Mouse (Mus musculus): ENCODE data around the gene Ext2.

Ext2 gene

DNA sequence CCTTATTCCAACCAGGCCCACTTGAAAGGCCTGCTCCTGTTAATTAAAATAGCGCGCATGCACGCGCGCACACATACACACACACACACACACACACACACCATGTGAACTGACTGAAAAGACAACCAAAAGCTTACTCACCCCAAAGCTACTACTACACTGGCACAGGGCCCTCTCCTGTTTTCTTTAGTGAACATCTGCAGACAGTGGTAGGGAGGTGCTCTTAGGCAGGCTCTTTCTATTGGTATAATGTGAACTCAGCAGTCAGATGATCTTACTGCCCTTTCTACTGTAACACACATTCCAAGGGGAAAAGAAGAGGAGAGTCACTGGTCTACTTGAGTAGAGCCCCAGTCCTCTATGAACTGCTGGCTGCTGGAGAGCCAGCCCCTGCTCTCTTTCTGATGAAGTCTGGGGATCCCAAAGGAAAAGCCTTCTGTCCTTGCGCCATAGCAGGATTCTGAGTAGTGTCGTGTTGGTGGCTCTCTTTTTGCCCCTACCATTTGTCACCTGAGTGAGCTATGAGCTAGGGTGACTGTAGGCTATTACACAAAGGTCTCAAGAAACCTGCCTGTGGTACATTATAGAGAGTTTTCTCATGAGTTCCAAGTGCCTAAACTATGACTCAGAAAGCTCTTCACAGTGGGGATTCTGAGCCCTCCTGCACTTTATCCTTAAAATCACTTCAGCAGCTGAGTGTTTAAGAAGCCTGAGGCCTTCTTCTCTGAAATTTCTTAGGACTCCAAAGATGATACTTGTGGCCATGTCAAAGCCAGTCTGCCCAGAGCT, 45.9 kb downstream of the Ext2 start:
- no peak for DNase-seq (ENCODE audit: low spot score)

DNA sequence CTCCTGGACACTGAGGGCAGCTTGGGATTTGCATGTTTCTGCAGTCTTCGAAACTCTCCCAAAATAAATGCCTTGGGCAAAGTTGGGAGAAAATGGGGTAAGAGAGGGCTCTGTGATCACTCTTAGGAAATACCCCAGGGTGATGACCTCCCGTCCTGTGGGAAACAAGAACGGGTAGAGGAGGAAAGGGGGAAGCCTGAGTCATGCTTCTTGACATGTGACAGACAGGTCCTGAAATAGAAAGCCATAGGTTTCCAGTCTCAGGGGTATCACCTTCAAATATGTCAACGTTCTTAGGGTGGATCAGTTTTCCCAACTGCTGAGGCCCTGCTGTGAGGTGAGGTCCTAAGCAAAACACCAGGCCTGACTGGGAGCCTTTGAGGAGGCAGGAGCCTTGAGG, 46.9 kb downstream of the Ext2 start:
- DNase-seq (ENCODE audit: low spot score), result no peak

DNA sequence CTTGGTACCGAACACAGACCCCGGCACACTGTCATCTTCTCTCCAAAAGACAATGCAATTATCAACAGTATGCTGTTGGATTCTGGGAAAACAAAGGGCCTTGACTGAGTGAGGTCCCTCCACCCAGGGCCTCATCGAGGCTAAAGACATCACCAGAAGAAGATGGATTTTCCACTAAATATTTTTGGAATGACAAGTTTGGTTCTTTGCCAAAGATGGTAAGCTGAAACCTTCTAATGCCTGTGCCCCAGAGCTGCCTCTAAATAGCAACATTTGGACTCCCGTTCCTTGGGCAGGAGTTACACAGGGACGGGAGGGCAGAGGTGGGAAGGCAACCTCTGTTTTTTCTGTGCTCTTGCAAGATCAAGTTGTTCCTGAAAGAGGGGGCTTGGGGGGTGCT, 47.4 kb downstream of the Ext2 start:
- no peak for DNase-seq (ENCODE audit: low spot score)

DNA sequence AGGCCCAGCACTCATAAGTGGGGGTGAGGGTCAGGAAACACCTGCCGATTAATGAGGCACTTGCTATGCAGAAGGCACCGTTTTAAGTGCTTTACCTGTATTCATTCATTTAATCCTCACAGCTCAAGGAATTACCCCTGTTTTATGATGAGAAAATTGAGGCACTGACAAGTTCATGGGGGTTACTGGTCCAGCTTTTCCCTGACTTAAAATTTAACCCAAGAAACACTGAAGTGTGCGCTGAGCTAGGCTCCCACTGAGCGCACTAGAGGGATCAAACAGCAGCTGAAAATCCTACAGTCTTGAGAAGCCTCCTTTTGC, 49.6 kb downstream of the Ext2 start:
- DNase-seq (ENCODE audit: low spot score), result no peak

DNA sequence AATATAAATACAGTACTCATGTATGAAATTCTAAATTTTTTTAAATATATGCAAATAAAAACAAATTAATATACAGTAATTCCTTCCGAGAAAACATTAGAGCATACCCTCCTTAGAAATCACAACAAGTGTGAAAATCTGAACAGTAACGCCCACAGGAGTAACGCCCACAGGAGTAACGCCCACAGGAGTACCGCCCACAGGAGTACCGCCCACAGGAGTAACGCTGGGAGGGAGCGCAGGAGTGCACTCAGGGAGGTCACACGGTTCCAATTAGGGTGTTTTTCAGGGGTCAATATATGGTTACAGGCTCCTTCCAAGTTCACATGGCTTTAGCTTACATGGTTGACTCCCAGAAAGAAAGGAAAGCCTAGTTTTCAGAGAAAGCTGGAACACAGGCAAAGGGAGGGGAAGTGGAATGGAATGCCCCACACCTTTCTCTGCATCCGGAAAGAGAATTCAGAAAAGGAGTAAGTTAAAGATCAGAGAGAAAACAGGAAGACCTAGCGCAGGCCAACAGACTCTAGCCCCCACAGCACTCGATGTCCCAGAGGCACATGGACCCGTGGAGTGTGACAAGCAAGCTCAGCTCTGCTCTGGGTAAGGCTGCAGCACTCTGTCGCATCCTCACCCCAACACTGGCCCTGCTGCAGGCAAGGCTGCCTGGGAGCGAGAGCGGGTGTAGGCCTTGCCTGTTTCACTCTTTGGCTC, 50.2 kb downstream of the Ext2 start:
- DNase-seq (ENCODE audit: low spot score), result no peak

DNA sequence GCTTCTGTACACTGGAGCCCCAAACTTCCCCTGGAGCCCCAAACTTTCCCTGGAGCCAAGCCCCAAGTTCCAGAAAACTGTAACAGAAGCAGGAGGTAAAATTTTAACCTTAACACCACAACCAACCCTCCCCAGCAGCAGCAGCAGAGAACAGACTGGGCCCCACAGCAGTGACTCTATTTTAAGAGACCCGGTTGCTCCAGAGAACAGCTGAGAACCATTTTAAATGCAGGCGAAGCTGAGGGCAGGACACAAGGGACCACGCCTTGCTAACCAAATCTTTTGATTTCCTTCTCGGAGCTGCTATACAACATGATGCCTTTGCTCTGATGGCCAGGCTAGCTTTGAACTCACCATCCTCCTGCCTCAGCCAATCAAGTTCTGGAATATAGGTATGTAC, 51.5 kb downstream of the Ext2 start:
- DNase-seq (ENCODE audit: low spot score), result no peak

DNA sequence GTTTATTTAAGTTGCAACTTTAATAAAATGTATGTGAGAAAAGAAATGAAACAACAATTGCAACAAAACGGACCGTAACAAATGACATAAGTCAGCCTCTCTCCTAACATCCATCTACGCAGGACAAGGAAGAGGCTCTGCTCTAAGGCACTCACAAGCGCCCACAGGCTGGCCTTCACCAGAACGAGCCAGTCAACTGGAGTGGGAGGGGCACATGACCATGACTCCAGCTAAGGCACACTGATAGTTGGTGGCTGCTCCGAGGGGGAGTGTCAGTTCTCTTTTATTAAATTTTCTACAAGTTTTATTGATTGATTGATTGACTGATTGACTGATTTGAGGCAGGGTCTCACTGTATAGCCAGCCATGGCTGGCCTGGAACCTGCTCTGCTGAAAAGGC, 52.5 kb downstream of the Ext2 start:
- no peak for DNase-seq (ENCODE audit: low spot score)

DNA sequence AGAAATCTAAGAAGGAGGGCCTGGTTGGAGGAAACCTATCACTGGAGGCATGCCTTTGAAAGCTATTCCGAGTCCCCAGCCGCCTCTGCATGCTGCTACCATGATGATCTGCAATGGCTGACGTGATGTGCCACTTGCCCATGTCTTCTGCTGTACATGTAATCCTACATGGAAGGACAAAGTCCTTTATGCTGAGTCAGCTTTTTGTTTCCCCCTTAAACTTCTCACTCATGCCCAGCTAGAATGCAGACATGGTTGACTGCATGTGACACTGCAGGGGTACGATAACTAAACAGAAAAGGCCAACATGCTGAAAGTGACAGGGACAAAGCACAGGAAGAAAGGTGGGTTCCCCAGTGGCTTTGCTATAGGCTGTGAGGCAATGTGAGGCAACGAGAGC, 56.6 kb downstream of the Ext2 start:
- DNase-seq (ENCODE audit: low spot score), result no peak

DNA sequence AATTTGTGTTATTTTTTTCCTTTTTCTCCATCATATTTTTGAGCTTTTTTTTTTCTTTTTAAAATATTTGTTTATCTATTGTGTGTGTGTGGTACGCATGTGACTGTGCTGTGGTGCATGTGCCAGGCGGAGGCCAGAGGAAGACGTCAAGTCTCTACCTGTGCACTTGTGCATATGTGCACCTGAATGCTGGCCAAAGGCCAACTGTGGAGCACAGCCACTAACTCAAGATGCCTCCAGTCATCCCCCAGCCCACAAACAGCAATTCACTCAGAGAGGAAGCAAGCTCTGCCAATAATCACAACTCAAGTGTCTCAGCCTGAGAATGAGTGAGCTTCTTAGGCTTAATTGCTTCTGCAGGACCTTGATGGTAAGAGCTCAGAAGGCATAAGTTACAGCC, 58.2 kb downstream of the Ext2 start:
- no peak for DNase-seq (ENCODE audit: low spot score)

DNA sequence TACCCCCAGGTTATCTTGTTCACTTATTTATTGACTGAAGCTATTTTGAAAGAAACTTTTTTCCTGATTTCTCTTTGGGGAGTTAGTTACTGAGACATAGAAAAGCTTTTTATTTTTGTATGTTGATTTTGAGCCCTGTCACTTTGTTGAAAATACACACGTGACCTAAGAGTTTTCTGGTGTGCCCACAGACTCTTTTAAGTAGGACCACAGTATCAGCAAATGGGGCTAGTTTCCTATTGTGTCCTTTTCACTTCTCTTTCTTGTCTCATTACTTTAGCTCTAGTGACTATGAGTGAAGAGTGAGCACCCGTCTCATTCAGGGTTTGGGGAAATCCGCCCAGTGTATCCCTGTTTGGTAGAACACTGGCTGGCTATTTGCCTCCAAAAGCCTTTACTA, 62.0 kb downstream of the Ext2 start:
- no peak for DNase-seq (ENCODE audit: low spot score)

DNA sequence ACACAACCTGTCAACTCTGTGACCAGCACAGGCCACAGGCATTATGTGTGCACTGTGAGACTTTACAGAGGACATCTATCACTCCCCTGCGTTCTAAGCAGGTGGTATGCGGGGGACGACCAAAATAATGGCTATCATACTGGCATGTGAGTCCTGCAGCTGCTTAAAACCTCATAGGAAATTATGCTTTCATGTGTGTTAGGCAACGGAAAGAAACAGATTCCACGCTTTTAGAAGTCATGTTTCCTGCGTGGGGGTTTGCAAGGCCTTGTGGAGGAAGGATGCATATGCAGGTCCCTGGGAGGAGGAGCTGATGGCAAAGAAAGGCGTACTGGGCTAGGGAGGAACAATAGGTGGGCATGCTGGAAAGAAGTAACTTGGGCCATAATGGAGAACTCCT, 63.2 kb downstream of the Ext2 start:
- no peak for DNase-seq (ENCODE audit: low spot score)

DNA sequence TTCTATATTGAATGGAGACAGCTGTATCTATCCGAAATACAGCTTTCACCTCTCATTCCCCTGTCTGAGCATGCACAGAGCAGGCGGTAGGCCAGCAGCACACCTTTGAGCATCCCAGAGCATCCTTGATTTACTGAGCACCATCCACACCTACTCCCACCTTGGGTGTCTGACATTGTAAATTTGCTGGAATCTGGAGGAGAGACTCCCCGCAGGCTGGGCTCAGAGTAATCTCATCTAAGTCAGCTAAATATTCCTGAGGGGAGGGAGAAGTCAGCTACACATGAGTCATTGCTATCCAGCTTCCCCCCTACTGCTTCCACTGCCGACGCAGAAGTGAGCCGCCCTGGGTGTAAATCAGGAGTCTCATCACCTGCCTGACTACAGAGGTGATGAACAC, 64.1 kb downstream of the Ext2 start:
- no peak for DNase-seq (ENCODE audit: low spot score)

DNA sequence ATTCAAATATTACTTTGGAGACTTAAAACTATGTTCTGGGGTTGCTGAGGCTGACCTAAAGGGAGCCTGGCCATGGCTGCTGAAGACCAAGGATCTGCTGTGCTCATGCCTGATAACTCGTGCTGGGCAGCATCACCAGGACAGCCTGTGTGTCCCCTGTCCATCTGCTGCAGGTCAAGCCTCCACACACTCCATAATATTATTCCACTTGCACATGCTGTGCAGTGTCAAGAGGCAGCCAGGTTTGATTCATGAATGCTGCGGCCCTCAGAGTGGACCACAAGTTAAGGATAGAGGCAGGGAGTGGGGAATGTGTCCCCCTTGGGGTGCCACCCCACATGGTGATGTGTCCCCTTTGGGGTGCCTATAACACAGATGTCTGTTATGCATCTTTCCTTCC, 68.0 kb downstream of the Ext2 start:
- no peak for DNase-seq (ENCODE audit: low spot score)

DNA sequence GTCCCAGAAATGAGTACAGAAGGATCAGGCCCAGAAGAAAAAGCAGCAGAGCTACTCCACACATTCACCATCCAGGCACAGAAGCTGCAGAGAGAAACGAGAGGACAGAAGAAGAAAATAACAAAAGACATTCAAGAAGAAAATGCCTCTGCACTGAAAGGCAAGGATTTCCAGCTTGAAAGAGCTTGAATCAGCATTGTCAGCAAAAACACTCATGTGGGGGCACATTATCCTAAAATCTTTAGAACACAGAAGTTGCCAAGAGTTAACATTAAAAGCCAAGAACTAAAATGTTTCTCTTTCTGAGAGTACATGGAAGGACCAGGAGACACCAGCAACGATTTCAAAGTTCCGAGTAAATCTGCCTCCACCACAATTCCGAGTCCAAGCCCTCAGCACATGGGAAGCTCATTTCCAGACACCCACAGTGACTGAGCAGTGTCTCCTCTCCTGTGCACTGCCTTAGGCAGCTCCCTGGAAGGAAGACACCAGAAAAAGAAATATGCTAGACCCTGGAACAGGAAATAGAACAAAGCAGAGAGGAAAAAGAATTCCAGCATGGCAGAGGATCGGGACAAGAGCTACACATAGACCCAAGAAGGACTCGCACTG, 69.1 kb downstream of the Ext2 start:
- no peak for DNase-seq (ENCODE audit: low spot score)

DNA sequence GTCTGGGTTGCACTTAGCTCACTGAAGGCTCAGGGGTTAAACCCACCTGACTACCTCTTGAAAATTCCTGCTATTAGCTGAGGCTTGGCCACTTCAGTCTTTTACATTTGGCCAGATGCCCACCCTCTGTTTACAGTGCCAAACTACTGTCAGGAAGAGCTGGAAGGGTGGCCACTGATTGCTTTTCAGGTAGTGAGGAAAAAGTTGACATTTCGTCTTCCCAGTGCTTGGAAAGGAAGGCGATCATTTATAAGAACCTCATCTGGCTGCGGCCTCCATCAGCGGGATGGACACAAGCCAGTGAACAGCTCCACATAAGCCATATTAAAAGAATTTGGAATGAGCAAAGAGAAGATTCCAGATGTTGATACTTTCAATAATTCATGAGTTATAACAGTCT, 72.7 kb downstream of the Ext2 start:
- DNase-seq (ENCODE audit: low spot score), result no peak

DNA sequence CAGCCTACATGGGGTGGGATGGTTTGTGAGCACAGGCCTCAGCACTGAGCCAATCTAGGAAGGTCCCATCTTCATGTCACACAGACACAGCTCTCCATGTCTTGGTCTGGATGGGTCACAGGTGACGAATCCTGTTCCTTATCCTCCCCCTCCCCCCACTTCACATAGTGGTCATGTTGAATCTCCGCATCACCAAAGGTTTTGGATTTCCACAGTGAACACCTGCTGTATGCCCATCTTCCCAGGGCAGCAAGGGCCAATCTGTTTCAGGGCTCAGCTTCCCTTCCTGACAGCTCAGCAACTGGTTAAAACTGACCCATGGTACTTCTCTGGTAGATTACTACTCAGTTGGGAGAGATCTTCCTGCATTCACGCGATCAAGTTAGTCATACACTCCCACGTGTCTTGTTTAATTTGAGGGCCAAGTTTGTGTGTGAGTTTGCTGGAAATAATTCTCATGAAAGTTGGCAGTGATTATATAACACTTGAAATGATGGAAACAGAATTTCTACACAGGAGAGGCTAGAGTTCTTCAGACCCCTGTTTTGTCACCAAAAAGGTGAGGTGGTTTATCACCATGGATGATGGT, 74.7 kb downstream of the Ext2 start:
- DNase-seq (ENCODE audit: low spot score), result no peak

DNA sequence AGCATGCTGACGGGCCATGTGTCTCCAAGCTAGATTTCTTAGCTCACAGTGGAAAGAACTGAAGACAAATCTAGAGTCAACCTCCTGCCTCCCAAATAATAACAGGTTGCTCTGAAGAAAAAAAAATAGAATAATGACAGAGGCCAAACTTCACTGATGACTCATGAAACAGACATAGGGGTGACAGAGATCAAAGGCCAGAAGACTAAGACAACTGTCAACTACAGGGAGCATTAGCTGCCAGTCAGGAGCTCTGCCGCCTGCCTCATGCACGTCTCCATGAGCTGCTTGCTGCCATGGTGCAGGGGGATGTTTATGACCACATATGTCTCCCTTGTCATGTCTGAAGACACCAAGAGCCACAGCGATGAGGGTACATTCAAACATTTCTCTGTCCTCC, 75.7 kb downstream of the Ext2 start:
- no peak for DNase-seq (ENCODE audit: low spot score)

DNA sequence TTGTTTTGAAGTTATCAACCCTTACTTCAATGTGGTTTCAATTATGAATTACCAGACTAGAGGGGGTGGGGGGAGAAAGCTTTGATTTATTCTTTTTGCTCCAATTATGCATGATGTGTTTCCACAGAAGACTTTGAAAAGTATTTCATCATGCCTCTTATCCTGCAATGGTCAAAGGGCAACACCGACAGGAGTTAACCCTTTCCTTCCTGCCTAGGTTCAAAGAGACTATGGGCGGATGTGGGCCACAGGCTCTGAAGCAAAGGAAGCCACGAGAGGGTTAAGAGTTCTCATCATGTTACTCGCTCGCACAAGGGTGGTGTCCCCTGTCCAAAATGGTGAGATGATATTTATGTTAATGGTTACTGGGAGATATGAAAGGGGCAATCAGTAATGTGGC, 76.2 kb downstream of the Ext2 start:
- DNase-seq (ENCODE audit: low spot score), result no peak

DNA sequence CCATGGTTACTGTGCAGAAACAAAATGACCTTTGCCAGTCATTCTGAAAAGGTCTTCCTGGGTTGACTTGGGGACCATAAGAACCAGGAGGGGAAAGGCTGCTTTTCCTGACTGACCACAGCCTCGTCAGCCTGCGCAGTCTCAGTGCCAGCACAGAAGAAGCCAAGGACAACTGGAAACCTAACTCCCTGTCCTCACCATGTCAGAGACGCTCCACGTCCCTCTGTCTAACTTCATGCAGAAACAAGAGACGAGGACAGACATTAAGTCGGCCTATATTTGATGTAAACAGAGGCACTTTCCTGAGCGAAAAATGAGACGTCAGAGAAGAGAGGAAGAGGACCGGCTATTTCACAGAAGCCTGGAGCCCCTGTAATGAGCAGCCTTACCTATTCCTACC, 76.6 kb downstream of the Ext2 start:
- no peak for DNase-seq (ENCODE audit: low spot score)

DNA sequence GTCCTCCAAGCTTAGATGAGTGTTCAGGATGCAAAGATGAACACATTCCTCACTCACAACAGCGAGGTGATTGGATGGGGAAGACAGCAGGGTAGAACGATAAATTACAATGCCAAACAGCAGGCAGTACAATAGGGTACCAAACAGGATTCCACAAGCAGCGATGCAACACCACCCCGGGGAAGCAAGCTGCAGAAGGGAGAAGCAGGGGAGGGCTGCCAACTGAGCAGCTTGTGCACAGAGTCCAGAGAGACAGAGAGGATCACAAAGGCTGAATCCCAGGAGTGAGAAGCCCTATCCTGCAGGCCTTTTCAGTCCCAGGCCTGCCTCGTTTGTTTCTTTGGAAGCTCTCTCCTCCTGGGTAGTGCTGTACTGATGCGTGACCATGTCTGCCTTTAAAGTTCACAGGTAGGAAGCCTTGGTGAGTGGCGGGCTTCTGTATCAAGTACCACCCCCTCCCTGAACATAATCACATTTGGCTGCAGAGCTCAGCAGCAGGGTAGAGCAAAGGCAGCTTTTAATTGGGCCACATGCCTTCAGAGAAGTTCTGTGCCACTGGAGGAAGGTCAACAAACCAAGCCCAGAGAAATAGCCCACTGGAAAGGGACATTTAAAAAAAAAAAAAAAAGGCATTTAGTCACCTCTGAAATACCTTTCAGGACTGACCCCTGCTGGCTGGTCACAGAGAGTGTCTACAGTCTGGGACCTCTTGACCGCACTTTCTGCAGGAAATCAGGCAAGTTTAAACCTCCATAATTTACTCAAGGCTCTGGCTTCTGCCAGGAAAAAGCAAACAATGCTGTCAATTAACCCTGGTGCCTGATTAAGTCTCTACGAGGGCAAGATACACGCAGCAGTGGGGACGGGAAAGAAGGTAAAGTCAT, 77.8 kb downstream of the Ext2 start:
- no peak for DNase-seq (ENCODE audit: low spot score)

DNA sequence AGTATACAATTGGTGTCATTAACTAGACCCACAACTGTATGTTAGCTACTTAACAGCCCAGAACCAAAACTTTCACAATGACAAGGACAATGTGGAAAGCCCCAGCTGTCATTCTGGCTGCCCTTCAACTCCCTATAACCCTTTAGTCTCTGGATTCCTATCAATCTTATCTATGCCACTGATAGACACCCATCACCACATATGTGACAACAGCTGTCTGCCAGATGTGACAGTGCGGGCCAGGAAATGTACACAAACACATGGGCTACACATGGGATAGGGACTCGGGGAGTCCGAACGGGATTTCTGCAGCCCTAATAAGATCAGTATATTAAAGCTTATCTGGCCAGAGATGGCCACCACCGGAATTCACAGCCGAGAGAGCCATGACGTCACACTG, 80.7 kb downstream of the Ext2 start:
- no peak for DNase-seq (ENCODE audit: low spot score)

DNA sequence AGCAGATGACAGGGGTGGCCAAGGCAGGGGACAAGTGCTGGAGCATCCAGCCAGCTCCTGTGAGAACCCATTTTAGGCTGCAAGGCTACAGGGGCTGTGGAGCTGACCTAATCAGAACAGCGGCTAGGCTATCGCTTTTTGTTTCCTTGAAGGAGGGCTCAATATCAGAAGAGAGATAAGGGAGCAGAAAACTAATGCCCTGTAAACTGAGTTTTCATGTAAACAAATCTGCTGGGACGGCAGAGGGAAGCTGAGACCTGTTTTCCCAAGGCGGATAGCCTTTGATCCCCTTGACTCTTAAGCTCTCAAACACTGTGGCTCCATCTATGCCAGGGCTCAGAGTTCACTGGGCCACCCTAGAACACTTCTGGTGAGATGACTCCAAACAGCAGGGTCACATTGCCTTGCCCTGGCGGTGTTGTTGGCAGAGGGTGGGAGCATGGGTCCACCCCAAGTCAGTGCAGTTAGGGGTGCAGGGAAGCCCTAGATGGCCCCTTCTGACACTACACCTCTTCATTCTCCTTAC, 83.3 kb downstream of the Ext2 start:
- no peak for DNase-seq (ENCODE audit: low spot score)

Data from urinary bladder, postnatal 14 days (tissue).